Mouse (Mus musculus): Measurements from ENCODE around the gene Cyp2t4.

The Cyp2t4 gene

DNA sequence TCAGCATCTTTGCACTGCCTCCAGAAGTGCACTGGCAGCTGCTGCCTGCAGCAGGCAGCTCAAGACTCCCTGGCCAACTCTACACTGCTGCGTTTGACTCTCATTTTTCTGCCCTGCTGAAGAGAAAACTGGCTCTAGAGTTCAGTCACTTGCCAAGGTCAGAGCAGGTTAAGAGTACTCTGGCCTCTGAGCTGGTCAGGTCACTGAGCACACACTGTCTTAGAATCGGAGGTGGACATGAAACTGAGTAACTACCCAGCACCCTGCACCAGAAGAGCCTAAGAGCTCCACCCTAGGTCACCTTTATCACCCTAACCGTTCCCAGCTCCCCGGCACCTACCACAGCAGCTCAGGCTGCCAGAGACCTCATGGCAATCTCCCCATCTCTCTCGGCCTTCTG is 32.5 kb downstream of the Cyp2t4 start:
- no peak for DNase-seq

DNA sequence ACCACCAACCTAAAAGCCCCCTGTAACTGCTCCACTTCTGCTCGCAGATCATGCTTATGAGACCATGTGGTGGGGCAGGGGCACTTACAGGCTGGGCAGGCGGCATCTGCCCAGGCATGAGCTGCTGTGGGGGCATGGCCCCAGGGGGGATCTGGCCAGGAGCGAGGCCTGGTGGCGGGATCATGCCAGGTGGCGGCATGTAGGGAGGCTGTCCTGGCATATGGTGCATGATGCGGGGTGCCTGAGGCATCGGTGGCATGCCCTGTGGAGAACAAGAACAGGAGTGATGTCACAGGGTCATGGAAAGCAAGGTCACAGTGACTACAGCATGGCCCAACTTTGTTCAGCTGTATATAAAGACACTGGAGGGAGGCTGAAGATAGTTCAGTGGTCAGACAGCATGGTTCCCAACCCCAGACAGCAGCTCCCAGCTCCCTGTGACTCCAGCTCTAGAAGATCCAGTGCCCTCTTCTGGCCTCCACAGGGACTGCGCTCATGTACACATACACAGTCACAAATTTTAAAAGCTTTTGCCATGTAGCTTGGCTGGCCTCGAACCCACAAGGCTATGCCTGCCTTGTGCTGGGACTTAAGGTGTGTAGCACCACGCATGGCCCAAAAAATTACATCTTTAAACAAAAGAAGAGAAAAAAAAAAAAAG is 35.9 kb downstream of the Cyp2t4 start:
- no peak for DNase-seq

DNA sequence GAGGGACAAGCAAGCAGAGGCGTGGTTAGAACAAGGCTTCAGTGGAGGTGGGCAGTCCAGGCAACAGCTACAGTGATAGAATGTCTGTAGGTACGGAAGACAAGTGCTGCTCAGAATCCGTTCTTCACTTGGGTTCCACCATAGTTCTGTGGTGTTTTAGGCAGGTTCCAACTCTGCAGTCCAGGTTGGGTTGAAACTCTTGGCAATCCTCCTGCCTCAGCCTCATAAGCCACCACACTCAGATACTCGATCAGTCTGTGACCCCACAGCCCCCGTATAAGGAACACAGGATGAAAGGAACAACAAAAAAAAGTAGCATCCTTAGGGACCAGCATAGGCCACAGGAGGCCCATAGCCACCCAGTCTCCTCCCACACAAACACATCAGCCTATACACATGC is 38.9 kb downstream of the Cyp2t4 start:
- DNase-seq: no peak

DNA sequence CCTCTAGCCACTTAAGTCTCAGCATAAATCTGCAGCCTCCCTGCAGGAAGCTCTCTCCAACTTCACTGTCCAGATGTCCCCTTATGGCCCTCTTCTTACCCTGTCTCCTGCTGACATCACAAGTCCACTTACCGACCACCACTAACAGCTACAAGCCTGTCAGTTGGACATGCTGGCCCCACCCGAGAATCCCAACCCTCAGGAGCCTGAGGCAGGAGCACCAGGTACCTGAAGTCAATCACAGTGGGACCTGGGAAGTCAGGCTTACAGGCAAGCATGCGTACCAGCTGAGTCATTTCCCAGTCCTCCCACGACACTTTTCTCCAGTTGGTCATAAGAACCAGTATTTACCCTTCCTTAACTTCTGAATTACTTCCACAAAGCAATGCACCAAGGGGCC is 40.2 kb downstream of the Cyp2t4 start:
- no peak for DNase-seq

DNA sequence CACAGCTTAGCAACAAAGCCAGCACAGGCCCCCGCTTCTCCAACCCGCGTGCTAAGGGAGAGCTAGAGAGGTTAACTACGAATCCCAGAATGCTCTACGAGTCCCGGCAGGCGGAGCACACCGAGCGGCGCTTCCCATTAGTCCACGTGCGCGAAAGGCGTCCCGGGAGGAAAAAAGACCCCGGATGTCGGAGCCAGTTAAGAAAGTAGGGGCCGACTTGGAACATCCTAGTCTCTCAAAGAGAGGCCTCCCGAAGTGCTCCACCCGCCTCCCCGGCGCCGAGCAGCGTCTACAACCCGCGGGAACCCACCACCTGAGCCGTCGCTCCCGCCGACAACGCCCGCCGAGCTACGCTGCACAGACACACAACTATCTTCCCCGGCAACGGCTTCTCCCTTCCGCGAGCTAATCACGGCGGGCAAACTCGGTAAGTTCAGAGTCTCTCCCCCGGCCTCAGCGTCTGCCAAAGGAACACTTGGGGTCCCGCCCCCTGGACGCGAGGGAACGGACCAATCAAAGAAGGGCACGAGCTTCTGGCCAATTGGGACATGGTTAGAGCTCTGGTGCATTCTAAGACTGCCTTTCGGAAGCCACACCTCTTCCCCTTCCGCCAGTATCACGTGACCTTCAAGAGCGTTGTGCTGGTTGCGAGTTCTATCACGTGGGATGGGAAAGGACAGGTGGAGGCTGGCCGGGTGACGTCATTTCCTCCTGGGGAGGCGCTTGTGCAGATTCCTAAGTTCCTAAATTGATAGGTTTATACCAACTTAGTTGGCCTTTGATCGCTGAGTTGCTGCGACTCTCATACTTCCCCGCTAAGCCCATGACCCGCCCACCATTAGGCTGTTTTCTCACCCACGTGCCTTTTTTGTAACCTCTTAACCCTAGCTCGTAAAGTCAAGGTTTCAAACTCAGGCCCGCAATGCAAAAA is 42.4 kb downstream of the Cyp2t4 start, which contains the start of the genes BC024978 and Snrpa:
Gene BC024978 (plus strand): TSS at position 101 of the 931 bp plus-strand sequence.
Gene Snrpa (minus strand): TSS at position 591 of the 931 bp plus-strand sequence.
- DNase-seq: peak; percentile 99

DNA sequence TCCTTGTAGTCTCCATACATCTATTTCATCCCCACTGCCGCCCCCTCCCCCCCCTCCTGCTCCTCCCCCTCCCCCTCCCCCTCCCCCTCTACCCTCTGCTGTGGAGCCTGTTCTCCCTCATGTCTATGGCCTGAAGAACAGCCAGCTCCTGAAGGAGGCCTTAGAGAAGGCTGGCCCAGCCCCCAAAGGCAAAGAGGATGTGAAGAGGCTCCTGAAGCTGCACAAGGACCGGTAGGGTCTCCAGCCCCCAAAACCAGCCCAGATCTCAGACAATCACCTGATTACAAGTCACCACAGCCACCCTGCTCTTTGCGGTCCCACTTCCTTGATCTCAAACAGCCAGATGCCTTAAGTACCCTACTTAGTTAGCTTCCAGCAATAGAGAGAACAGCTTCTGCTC is 43.6 kb downstream of the Cyp2t4 start:
- DNase-seq: no peak

DNA sequence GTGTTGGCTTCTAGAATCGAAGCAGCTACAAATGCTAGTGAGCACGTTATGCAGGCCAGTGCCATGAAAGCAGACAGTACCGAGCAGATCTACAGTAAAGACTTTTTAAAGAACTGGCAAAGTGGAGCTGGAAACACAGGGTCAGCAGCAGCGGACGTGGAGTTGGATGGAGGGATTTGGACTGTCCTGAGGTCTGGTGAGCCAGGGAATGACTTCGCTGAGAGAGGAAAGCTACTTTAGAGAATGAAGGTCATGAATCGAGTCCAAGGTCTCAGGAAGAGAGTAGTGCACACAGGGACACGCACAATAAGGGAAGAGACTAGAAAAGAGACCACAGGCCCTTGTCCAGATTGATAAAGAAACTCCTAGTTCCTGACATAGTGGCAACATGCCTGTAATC is 44.1 kb downstream of the Cyp2t4 start:
- DNase-seq: no peak

DNA sequence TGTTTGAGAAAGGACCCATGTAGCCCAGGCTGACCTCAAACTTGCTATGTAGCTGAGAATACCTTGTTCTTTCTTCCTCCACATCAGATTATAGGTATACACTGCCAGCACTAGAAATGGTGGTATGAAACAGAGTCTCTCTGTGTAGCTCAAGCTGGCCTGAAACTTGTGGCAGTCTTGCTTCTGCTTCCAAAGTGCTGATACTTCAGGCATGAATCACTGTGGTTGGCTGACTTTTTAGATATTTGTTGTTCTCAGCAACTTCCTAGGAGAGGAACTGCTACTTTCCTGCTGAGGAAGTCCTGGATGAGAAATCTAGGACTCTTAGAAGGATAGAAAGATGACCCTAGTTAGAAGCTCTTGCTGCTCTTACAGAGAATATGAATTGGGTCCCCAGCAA is 44.8 kb downstream of the Cyp2t4 start:
- no peak for DNase-seq

DNA sequence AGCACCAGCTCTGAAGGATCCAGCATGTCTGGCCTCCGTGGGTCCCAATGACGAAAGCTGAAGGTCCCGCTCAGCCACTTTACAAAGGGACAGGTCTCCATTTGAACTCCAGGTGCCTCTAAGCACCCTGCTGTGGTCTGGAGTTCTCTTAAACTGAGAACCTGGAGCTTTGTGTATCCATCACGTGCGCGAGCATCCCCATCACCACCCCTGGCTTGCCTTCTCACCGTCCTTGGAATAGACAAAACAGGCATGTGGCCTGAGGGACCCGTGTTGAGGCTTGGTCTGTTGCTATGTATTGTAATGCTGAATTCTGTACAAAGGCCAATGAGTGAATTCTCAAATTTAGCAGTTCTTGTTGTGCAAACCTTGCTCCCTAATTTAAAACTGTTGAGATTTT is 45.3 kb downstream of the Cyp2t4 start:
- DNase-seq: no peak

DNA sequence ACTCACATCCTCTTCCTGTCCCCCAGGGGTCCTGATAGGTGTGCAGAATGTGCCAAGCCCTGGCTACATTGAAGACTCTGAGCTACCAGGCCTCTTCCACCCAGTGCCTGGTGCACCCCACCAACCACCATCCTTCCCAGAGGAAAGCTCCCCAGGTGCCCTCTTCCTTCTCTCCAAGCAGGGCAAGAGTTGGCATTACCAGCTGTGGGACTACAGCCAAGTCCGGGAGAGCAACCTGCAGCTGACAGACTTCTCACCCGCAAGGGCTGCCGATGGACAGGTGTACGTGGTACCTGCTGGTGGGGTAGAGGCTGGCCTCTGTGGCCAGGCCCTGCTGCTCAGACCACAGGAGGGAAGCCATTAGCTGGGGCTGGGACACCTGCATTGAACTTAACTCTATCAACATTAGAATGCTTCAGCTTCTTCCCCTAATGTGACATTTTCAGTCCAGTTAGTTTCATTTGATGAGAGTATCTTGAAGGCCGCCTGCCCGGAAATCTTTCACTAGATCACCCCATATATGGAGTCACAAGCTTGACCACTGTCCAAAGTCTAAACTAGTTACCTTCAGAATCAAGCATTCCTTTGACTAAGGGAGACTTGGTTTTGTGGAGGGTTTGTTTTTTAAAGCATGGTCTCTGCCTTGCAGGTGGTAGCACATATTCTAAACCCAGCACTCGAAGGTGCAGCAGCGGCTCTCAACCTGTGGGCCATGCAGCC is 50.4 kb downstream of the Cyp2t4 start:
- DNase-seq: peak; percentile 64

Data from cerebellum, adult 11-12 months (tissue).